Mouse (Mus musculus) right cerebral cortex, adult 2 months (tissue): ENCODE data around the gene Dnajc11.
A peak's percentile ranks its signal among the peaks of the same experiment; 100 is the strongest.

ENCODE experiments used
- DNase-seq, 2 experiments: peaks; one replicate each; pipeline ENCODE4 v3.0.0; 2021 to 2022; ENCODE audit warnings: low spot score in 2 of 2

Dnajc11 gene

DNA sequence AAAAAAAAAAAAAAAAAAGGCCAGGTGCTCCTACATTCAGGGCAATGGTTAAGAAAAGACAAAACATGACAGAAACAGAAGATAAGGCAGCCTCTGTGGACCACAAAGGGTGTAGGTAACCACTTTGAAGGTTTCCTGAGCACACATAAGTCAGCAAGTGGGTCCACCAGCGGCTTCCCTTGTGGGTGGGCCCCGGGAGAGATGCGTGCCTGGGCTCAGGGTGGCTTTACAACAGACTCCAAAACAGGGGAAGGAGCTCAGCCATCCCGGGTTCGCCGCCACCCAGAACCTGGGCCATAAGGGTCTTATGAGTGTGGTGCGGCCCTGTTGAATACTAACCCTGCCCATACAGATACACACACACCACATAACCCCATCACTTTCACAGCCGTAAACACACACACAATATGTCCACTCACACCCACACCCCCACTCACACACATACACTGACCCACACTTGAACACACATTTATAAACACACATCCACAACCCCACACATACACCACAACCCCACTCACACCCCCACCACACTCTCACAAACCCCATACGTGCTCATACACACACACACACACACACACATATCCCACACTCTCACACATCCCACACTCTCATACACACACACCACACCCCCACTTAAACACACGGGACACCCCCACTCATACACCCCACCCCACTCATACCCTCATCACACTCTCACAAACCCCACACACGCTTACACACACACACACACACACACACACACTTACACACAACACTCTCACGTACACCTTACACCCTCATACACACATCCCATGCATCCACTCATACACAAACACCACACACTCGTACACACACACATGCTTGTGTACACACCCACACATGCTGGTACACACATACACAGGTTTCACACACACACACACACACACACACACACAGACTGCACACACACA lies 651 bp upstream of the Dnajc11 start:
- no peak for DNase-seq

DNA sequence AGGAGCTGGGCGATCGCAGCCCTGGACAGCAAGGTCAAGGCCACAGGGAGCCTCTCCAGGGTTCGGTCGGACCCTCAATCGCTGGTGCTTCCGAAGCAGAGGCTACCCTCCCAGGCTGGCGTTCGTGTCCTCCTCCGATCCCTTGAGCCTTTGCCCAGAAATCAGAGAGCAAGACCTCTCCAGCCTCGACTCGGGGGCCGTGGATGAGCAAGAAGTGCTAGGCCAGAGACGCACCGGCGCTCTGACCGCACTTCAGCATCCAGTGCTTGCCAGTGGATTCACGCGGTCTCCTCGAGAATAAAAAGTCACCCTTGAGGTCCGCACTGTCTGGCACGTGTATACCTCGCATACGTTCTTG lies 703 bp downstream of the Dnajc11 start:
- DNase-seq = no peak

DNA sequence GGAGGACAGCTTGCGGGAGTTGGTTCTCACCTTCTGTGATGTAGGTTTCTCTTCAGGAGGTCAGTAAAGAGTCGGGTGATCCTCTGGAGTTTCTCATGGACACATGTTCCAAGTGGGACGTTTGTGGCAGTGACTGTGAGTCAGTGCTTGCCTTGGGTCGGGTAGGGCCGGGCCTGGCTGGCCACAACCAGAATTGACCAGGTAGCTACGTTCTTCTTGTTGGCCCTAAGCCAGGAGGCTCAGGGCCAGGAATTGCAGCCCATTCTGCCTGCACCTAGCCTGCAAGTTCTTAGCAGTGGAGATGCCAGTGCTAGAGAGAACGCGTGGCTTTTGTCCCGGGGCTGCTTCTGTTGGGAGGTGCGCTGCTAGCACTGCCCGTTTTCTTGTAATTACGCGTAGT lies 4.0 kb downstream of the Dnajc11 start:
- DNase-seq = no peak

DNA sequence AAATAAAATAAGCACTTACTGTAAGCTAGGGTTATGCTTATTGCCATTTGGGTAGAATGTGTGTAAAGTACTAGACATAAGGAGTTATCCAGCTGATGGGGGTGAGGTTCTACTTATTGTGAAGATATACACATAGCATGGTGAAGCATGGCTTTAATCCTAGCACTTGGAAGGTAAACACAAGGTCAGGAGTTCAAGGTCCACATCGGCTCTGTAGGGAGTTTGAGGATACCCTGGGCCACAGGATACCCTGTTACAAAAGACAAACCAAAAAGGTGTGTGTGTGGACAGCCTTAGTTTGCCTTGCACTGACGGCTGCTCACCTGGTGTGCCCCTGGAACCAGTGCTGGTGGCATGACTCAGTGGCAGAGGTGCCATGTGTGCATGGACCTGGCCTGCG lies 4.6 kb downstream of the Dnajc11 start:
- no peak for DNase-seq

DNA sequence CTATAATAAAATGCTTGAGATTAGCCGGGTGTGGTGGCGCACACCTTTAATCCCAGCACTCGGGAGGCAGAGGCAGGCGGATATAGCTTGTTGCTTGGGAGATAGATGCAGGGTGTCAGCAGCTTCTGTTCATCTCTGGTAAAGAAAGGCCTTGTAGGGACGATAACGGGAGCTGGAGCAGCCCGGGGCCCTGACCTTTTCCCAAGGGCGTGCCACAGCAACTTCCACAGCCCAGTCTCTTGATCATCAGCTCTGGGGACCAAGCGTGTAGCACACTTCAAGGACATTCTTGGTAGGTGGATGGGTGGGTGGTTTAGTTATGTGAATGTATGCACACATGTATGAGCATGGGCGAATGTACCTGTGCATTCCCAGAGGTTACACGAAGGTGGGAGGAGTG lies 12.7 kb downstream of the Dnajc11 start:
- DNase-seq = no peak

DNA sequence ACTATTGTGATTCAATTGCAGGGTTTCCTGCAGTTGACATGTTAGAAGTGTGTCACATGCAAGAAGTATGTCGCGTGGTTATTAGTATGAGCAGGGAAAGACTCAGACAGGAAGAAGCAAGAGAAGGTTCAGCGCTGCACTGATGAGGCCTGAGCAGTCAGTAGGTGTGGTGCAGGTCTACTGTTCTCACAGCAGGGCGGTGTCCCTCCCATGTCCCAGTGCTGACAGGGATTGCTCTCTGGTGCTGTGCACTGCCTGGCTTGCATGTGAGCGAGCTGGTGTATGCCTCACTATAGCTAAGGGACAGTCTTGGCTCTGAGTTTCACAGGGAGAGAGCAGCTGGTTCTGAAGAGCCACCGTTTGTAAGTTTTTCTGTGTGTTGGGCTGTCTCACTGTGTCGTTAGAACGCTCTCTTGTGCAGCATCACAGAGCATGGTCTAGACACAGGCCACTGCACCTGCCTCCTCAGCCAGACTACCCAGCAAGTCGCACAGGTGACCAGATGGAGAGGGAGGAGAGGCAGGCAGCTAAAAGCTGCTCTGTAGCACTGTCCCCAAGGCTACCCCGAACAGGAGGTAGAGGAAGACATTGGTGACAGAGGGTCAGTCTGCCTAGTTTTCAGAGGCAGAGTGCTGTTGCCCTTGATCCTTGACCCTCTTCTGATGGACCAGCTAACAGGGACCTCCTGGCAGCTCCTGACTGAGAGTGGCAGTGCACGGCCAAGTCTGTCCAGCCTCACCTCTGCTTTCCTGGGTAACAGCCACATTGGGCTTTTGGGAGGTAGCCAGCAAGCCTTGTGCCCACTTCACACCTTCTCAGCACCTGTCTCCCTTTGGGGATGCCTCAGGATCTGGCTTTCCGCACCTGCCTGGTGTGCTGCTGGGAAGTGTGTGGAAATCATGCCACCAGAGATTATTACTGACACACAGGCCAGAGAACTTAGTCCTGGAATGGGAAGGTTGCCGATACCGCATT lies 15.3 kb downstream of the Dnajc11 start:
- no peak for DNase-seq

DNA sequence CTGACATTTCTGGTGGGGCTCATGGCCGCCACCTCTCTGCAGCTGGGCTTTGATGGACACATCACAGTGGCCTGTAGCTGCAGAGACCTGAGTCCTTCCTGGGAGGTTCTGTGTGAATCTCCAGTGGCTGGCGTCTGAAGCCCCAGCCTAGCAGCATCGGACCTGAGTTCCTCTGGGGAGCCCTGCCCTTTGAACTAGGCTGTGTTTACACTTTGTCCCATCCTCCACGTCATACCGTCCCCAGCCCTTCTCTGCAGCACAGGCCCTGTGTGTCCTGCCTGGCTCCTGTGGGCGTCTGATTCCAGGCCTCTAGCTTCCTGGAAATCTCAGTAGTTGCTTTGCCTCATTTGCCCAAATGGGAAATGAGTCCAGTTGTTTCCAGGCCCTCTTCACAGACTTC lies 19.7 kb downstream of the Dnajc11 start:
- no peak for DNase-seq

DNA sequence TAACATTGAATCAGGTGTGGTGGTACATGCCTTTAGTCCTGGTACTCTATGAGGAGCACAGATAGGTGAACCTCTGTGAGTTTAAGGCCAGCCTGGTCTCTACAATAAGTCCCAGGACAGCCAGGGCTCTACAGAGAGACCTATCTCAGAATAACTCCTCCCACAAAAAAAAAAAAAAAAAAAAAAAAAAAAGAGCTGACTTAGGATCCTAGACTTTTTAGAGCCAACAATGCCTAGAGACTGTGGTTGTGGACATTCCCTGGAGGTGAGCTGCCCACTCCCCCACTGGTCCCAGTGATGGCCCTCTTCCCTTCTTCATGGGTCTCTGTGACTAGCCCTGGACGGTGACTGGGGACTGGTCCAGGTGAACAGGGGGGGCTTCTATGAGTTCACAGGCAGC lies 22.3 kb downstream of the Dnajc11 start:
- DNase-seq = no peak

DNA sequence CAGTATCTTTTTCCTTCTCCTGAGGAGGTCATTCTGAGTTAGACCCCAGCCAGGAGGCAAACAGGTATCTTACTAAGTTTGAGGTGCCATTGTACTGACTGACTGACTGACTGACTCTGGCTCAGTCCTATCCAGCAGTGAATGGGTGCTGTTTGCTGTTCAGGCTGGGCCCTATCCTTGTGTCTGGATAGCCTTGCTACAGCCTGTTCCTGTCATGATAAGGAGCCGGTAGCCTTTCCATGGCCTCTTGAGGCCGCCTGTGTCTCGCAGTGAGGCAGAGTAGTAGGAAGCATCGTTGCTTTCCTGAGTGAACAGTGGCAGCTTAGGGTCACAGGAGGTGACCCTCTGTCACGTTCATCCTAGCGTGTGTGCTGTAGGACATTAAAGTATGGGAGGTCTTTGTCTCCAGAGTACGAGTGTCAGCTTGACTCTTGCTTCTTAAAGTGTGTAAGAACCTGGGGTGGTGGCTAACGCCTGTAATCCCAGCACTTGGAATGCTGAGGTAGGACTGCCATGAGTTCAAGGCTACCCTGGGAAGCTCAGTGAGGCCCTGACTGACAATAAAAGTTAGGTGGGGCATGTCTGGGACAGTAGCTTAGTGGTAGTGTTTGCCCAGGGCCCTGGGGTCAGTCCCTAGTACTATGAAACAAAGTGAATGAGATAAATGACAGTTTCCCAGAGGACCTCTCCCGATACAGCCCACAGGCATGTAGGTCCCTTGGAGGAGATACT lies 24.3 kb downstream of the Dnajc11 start:
- no peak for DNase-seq

DNA sequence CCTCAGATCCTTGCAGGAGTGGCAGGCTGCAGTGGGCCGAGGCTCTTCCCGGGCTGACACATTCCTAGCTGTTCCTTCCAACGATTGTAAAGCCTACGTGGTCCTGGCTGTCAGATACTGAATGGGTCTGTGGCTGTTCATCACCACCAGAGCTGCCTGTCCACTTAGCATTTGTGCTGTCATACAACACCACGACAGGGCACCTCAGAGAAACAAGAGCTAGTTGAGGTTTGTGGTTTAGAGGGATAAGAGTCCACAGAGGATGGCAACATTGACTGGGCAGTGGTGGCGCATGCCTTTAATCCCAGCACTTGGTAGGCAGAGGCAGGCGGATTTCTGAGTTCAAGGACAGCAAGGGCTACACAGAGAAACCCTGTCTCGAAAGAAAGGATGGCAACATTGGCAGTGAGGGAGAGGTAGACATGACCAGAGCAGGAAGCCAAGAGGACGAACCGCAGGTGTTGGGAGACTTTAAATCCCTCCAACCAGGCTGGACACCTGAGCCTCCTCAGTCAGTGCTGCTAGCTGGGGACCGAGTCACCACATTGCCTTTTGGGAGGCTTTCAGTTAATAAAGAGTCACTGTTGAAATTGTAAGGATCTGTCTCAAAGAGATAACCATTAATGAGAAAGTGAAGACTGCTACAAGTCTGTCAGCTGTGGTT lies 26.5 kb downstream of the Dnajc11 start:
- no peak for DNase-seq

DNA sequence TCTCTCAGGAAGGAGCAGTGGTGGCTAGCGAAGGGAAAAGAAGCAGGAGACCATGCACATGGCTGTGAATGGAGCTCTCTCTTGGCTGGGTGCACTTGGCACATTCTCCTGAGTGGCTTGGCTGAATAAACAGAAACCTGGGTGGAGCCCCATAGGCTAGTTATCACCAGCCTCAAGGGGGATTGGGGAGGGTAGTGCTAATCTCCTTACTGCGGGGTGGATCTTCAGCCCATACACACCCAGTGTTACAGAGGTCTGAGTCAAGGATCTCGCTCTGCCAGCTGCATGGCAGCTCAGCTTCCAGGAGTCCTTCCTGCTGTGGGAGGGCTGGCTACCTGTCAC lies 27.0 kb downstream of the Dnajc11 start:
- DNase-seq = no peak

DNA sequence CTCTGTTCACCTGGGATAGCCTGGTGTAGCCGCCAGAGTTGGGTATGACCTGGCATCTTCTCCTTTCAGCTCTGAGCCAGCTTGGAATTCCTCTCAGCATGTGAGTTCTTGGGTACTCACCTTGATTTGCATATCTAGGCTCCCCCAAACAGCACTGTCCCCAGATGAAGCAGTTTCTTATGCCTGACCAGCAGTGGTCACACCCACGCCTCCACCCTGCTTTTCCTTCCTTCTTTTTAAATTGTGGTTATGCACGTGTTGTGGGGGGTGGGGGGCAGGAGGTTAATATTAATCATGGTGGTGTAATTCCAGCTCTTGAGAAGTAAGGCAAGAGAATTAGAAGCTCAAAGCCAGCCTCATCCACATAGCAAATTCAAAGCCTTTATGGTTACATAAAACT lies 29.3 kb downstream of the Dnajc11 start:
- no peak for DNase-seq

DNA sequence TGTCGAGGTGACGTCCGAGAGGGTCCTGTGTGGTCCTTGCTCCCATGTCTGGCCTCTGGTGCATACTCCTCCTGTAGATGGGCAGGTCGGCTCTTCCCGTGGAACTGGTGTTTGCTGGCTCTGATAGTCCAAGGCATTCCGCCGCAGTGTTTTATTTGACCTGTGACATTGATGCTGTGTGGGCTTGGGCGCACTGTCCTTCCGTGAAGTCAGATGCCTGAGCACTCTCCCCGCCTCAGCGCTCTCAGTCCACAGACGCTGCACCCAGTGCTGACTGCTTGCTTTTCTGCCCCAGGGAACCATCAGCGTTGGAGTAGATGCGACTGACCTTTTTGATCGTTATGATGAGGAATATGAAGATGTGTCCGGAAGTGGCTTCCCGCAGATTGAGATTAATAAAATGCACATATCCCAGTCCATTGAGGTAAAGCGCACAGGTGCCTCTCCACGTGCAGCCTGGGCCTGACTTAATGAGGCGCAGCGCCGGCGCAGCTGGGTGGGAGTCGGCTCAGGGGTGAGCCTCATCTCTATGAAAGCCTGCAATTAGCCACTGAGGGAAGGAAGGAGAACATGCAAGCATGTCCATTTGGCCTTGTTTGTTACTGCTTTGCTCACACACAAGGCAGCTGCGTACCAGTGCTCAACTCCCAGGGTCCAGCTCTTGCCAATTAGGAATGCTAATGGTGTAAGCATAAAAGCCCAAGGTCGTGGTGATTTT lies 34.9 kb downstream of the Dnajc11 start:
- no peak for DNase-seq

DNA sequence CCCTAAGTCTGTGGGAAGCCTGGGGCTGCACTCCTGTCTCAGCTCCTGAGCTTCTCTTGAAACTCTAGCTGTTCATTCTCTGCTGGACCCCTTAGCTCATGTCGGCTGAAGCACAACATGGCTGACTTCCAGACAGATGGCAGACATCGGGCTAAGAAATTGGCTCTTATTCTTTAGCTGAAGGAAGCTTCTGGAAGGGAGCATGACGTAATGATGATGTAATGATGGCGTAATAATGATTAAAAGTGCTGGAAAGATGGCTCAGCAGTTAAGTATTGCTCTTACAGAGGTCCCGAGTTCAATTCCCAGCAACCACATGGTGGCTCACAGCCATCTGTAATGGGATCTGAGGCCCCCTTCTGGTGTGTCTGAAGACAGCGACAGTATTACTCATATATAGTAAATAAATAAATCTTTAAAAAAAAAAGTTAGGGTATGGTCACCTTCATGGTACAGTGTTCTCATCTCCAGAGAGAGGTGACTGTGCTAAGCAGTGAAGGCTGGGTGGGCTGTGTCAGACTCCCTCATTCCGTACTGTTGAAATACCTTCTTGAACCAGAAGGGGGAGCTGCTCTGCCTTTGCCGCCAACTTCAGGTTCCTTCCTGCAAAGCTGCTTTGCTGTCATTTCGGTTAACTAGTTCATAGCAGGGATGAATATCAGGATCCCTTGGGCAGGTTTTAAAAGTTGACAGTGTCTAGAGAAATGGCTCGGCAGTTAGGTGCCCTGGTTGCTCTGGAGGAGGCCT lies 38.9 kb downstream of the Dnajc11 start:
- peak in 1 of 2 experiments; percentile 54 for DNase-seq

DNA sequence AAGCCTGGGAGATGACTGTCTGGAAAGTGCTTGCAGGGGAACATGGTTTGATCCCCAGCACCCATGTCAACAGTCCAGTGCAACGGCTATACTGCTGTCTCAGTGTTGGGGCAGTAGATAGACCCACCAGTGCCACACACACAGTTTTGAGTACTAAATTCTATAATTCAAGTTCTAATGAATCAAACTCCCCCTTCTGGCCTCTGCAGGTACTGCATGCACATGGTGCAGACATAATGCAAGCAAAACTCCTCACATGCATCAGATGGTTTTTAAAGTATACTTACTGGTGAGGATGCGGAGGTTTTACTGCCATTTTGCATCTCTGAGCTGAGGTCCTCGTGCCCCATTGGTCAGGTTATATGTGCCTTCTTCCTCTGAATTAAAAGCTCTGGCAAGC lies 42.0 kb downstream of the Dnajc11 start:
- no peak for DNase-seq

DNA sequence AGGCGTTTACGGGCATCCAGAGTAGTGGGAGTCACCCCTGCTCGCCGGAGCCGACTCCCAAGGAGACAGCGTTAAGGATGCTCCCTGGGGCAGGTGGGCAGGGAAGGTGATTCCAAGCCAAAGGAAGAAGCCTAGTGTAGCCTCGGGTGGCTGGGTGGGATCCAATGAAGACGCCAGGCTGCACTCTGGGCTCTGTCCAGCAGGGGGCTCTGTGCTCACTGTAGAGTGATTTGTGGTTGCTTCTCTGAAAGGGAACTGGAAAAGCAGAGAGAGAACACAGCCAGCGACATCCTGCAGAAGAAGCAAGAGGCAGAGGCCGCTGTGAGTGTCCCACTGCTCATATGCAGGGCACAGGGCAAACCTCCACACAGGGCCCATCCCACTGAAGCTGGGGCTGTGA lies 44.3 kb downstream of the Dnajc11 start:
- DNase-seq = peak; percentile 95

DNA sequence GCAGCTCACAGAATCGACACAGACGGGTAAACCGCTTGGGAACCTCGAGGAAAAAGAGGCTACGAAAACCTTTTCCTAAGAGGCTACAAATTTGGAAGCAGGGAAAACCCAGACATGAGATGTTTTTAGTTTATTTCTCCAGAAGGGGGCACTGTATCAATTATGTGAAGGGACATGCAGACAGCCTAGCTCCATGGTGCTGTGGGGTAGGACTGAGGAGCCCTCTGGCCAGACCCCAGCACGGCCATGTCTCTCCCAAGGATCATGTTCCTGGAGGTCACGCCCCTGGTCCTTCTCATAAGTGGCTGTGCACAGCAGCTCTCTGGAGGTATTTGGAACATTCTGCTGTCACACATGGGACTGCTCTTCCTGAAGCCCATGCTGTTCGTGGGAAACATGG lies 47.2 kb downstream of the Dnajc11 start:
- no peak for DNase-seq

DNA sequence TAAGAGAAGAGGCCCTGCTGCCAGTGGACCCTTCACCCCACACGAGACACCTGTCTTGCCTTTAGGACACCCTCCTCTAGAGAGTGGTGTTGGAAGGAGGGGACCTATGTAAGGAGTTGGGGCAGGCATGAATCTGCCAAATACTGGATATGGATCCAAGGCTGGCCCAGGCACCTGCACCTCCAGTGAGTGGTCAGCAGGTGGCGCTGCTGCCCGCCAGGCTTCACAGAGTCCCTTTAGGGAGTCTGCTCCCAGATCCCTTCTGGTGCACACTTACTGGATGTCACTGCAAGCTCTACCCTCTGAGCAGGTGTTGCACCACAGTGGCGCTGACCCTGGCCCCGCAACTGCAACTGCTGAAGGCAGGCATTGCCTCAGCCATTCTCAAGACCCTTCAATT lies 47.9 kb downstream of the Dnajc11 start:
- peak; percentile 86 to 88 for DNase-seq

DNA sequence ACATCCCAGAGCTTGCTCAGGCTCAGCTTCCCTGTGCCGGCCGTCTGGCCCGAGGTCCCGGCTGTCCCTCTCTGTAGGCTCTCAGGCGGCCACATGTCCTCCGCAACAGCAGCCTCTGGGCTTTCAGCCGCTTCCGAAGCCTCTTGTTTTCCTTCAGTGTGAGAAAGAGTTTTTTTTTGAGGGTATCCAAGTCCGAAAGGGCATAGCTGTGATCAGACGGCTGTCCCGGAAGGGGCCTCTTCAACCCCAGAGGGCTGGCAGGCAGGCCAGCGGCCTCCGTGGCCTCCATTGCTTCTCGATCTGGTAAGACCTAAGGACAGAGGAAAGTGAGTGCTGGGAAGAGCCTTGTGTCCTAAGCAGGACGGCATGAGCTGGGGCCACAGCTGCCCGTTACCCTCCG lies 49.6 kb downstream of the Dnajc11 start:
- no peak for DNase-seq

DNA sequence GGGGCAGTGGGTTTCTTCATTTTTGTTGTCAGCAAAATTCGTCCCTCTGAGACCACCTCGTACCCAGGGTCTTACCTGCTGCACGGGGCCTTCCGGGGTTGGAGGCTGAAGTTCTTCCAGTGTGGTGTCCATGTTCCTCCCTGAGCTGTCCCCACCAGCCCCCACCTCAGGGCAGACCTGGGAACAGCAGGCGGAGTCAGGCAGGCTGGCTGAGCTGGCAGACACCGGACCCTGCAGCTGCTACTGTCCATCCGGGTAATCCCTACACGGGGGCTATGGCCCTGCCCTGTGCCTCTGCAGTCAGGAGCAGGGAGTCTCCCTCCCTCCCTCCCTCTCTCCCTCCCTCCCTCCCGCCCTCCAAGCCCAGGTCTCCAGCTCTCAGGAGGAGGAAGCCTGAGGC lies 50.1 kb downstream of the Dnajc11 start:
- DNase-seq = no peak
